Mouse (Mus musculus): ENCODE data around the gene Acsl3.

Gene Acsl3

DNA sequence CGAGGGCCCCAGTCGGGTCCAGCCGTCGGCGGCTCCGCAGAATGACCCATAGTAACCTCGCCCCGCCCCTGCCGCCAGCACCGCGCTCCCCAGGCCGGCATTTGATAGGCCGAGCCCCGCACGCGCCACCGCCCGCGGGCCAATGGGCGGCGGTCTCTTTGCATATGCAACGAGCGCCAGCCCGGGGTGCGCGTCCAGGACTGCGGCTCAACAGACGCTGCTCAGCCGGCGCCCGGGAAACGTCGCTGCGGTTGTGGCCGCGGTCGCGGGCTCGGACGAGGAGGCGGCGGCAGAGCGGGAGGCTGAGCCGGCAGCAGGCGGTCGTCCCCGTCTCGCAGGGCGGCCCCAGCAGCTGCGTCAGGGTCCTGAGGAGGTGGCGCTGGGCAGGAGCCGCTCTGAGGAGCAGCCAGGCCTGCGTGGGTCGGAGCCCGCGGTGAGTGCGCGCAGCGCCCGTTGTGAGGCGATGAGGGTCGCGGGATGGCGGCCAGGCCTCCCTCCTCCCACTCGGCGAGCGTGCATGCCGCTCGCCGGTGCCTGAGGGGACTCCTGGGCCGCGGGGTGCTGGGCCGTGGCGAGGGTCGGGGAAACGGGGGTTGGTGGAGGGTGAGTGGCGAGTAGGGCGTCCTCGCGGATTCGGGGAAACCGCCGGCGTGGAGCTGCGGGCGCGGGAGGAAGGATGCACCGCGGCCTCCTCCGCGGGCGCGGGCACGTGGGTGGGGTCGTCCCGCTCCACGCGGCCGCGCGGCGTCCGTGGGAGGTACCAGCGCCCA, at the start of gene Acsl3, which contains the start of gene Utp14b:
Acsl3 (plus strand) TSS at position 155 of the 770 bp plus-strand sequence.
Utp14b (plus strand) TSS at position 368 of the 770 bp plus-strand sequence.
- DNase-seq (ENCODE audit: low spot score): peak; percentile 98

DNA sequence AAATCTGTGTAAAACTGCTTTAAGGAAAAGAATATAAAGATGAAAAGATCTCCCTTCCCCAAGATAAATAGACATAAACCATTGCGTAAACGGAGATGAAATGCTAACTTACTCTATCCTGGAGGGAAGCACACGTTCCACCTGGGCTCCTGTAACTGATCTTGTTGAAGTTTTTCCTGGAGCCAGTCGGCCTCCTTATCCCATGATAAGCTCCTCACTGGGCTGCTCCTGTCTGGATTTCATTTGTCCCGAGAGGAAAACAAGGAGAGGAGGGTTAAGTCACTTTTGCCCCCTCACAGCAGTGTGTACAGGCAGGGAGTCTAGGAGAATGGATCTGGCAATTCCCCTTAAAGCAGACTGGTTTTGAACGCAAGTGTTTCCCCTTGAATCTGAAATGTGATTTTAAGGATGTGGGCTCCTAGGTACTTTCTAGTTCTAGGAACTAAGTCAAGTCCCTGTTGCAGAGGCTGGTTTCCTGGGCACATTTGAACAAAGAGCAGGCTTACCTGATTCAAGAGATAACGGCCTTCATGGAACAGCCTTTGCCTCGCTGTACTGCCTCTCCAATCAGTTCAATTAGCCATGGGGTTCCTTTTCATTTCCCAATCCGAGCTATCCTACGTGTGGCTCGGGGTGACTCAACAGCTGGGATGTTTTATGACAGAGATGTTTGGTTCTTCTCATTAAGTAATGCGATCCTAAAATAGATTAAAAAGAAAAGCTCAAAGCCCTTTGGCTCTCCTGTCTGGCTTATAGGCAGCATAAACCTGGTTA, 48.3 kb upstream of the Acsl3 start:
- DNase-seq (ENCODE audit: low spot score): no peak

DNA sequence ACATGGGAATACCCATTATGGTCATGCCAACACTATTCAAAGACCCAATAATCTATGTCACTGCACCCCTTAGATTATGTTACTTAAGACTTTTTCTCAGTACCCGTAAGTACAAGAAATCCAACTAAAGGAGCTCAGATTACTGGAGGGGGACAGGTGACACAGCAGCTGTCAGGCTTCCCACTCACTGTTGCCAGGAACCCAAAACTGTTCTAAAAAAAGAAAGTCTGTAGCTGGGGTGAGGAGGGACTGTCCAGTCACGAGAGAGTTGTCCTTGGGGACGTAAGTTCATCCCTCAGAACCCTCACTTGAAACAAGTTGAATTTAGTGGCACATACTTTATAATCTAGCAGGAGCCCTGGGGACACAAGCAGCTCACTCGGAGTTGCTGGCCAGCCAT, 46.6 kb upstream of the Acsl3 start:
- no peak for DNase-seq (ENCODE audit: low spot score)

DNA sequence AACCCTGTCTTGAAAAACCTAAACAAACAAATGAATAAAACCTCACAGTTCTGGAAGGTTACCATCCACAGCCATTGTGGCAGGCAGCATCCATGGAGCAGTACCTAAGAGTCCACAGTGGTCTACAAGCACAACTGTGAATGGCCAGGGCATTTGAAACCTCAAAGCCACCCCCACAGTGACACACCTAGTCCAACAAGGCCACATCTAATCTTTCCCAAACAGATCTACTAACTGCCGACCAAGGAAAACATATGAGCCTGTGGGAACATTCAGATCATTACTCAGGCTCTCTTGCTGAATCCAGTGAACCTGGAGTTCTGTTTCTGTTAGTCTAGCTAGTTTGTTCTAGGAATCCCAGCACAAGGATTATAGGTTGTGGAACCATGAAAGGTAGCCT, 44.7 kb upstream of the Acsl3 start:
- DNase-seq (ENCODE audit: low spot score): no peak

DNA sequence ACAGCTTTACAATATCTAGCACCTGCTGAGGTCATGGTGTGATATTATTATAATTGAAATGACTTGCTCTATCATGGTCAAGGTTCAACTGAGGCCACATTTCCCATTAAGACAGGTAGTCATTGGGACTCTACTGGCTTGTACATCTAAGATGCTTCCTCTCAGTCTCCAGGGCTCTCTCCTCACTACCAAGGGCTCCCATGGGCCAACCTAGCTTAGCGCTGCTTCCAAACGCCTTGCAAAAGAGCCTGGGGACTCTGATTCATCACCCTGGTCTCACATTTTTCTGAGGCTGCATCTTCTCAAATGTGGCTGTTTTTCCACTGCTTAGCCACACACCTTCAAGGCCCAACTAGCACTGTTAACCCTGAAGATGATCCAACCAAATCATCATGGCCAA, 33.3 kb upstream of the Acsl3 start:
- no peak for DNase-seq (ENCODE audit: low spot score)

DNA sequence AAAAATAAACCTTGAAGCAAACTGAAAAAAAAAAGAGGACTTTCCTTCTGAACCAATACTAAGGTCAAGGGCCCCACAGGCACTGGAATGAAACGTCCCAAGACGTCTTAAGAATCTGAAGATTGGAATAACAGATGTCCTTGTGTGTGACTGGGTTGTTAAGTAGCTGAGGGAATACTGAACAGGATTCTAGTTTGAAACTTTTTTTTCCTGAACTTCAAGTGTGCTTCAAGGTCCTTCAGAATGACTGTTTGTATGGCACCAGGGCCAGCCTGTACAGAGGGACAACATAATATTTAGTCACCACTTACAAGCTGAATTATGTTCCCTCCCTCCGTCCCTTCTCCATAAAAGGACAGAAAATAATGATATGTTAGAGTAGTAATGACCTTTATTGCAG, 23.1 kb upstream of the Acsl3 start:
- DNase-seq (ENCODE audit: low spot score): no peak

DNA sequence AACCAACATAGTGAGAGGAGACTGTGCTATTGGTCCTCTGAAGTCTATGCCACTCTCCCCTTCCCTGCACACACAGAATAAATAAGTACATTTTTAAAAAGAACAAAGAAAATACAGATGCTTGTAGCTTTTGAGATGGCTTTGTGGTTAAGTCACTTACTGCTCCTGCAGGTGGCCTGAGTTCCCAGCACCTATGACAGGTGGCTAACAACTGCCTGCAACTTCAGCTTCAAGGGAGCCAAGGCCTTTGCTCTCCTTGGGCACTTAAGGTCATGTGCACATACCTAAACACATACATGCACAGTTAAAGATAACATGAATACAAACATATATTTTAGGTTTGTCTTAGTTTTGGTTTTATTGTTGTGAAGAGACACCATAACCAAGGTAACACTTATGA, 16.8 kb upstream of the Acsl3 start:
- no peak for DNase-seq (ENCODE audit: low spot score)

DNA sequence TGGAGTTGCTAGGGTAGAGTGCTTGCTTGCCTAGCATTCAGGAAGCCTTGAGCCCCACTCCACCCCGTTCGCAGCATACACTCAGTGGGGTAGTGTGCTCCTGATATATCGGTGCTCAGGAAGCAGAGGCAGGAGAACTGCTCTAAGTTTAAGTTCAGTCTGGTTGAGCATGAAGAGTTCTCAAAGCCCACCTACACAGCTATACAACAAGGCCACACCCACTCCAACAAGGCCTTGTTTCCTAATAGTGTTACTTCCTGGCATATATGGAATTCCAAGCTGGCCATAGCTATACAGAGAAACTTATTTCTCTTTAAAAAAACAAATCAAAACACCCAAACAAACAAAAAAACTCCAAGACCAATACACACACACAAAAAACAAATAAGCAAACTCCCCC, 15.8 kb upstream of the Acsl3 start:
- DNase-seq (ENCODE audit: low spot score): no peak

DNA sequence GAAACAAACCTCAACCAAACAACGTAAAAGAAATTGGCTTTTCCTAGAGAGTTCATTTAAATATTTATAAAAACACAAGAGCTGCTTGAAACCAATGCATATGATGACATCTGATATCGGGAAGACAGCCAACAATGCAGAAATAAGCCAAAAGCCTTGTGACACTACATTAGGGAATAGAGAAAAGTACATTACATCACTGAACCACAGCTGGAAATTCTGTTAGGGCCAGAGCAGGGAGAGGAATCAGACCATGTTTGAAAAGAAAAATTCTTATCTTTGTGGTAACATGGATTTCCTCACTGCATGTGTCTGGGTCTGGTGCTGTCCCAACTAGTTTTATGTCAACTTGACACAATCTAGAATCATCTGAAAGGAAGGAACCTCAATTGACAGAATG, 15.4 kb upstream of the Acsl3 start:
- no peak for DNase-seq (ENCODE audit: low spot score)

DNA sequence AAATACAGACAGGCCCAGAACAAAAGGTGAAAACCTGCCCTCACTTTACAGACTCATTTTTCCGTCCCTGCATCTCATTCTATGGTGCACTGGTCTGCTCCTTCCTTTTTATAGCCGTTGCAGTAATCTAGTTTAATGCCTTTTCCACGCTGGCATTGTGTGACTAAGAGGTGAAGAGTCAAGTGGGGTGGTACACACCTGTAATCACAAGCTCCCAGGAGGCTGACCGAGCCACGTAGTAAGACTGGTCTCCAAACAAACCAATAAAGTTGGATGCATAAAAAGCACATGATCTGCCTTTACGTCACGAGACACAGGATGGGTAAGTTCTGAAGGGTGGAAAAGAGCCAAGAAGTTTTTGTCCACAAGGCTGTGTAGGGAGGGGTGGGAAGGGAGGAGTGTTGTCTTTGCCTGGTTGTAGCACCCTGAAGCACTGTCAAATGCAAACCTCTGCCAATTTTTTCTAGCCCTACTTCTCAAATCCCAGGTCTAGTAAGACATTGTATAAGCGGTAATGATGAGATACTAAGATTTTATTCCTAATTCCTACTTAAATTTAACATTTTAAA, 10.2 kb upstream of the Acsl3 start:
- DNase-seq (ENCODE audit: low spot score): peak; percentile 48

DNA sequence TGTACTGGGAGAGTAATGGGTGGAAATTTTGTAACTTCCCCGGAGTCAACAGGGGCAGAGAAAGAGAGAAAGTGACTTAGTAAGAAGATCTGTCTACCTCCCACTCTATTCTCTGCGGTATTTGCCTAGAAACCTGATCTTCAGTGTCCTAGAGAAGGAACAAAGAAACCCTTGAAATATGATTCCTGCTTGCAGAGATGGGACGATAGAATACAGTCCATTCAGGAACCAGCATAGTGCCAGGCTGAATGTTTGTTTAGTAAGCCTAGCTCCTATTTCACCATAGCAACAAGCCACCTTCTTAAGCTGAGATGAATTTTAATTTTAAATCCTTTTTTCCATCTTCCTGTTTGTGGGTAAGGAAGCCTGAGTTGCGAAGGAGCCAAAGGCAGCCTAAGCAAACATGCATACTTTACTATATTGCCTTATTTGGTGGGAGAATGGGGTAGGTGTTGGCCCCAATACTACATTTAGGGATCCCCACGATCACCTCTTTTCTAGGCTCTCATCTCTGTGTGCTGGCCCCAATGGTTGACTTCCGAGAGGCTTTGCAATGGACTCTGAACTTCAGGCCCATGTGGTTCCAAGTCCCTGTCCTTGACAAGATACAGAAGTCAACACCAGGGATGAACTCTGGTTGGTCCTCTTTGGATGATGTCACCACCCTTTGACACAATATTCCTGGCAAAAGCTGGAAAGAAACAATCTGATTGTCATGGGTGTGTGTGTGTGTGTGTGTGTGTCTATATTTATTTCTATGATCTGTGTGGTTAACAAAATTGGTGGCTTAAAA, 8.2 kb upstream of the Acsl3 start:
- DNase-seq (ENCODE audit: low spot score): no peak

DNA sequence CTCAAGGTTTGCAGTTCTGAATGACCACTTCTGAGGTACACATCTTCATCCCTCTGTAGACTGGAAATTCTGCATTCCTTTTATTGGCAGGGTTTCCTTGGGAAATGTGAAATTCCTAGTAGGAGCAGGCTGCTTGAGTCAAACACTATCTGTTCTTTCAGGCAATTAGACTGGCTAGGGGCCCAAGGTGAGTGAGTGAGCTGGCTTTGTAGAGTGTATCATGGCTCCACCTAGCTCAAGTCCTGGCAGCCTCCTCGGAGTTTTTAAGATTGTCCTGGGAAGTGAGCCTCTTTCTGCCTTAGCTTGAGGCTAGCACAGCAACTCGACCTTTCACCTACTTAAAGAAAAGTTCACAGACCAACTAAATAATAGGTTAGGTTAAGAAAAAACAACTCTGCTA, 1.2 kb upstream of the Acsl3 start:
- DNase-seq (ENCODE audit: low spot score): peak; percentile 57

DNA sequence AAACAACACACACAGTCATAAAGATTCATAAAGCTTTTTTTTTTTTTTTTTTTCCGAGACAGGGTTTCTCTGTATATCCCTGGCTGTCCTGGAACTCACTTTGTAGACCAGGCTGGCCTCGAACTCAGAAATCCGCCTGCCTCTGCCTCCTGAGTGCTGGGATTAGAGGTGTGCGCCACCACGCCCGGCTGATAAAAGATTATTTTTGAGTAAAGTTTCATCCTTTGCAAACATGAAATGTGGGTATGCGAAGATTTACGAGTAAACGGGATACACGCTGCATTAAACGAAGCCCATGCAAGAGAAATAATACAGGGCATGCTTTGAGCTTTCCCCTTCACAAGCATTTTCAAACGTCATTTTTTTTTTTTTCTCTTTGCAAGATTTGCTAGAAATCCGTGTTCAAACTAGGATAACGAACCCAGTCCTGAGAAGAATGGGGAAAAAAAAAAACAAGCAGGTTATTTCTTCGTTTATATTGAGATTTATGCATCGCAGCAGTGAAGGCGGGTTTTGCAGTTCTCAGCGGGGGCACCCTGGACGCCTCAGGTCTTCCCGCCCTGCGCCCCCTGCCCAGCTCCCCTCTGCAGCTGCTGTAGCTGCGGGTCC, 500 bp upstream of the Acsl3 start:
- no peak for DNase-seq (ENCODE audit: low spot score)

DNA sequence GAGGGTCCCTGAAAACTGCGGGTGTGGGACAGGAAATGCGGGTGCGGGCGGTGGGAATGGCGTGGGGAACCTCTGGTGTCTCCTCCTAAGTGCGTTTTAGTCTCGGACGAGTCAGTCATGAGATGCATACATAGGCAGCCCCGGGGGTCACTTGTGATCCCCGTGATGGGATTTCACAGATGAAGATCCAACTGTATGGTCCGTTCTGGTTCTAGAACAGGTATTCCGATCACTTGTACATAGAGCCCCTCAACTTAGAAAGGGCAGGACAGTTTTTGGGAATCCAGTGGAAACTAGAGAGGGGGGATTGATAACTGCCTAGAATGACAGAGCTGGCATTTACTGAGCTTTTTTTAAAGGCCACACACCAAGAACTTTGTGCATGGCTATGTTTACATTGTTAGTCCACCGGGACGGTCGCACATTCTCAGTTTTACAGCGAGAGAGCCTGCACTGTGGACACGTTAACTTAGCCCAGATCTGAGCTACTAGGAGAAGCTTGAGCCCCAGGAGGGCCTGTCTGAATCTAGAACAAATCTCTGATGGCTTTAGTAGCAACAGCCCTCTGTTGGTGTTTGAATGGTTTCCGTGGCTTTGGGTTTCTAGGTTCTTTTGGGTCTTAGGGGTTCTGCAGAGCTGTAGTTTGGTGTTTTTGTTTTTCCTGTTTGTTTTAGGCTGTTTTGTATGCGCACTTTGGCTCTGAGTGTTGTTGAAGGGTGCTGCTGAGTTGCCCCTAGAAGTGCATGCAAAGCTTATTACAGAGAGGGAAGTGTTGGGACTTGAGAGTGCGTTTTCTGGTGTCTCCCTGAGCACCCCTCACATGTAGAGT, 1.0 kb downstream of the Acsl3 start:
- DNase-seq (ENCODE audit: low spot score): no peak

DNA sequence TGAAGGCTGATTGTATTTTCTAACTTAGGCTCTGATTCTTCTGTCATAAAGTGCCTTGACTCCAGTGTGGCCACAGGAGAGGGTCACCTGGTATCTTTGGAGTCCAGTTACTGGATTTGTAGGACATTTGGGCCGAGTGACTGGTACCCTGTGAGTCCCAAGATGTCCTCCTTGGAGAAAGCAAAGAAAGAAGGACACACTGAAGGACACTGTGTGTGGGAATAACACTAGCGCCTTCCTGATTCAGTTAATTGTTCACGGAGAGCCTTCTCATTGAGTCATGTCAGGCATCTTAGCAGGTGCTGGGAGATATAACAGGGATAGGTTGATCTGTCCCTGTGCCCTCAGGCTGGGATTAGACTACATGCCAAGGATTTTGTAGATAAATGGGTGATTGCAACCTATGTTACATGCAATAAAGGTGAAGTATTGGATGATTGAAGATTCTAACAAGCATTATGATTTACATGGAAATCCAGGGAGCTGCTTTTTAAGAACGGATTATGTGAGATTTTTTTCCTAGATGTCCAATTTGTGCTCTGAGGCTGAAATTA, 1.7 kb downstream of the Acsl3 start:
- DNase-seq (ENCODE audit: low spot score): no peak

DNA sequence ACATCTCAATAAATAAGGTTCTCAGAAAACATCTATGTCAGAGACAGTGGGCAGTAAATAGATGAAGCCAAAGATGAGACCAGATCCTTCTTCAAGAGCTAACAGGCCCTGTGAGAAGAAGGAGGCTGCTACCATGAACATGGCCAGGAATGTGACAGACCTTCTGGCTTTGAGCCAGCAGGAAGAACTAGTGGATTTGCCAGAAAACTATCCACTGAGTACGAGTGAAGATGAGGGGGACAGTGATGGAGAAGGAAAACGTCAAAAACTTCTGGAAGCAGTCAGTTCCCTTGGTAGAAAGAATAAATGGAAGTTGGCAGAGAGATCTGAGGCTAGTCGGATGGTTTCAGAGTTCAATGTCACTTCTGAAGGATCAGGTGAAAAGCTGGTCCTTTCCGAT, 6.7 kb downstream of the Acsl3 start:
- DNase-seq (ENCODE audit: low spot score): no peak

DNA sequence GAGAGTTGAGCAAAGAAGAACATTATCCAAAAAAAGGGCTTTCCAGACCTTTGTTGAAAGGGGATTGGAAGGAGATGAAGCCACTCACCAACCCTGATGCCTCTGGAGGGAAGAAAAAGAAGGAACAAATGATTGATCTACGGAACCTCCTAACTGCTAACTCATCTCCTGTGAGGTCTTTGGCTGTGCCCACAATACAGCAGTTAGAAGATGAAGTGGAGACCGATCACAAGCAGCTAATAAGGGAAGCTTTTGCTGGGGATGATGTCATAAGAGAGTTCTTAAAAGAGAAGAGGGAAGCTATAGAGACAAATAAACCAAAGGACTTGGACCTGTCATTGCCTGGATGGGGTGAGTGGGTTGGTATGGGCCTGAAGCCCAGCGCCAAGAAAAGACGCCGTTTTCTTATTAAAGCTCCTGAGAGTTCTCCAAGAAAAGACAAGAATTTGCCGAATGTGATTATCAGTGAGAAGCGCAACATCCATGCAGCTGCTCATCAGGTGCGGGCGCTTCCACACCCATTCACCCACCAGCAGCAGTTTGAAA, 8.4 kb downstream of the Acsl3 start:
- DNase-seq (ENCODE audit: low spot score): no peak

DNA sequence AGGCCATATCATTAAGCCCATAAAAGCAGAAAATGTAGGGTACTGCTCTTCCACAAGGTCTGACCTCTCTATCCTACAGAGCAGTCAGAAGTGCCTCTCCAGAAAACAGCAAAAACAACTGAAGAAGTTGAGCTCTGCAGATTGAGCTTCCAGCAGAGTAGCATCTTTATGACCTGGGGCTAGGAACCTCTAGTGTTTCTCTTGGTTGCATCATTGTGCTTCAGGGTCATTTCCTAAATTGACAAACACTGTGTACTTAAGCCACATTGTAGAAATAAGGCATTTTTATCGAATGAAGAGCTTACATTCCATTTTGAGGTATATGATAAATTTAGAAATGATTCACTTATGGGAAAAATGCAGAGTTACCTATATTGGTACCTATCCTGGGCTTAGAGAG, 9.0 kb downstream of the Acsl3 start:
- no peak for DNase-seq (ENCODE audit: low spot score)

DNA sequence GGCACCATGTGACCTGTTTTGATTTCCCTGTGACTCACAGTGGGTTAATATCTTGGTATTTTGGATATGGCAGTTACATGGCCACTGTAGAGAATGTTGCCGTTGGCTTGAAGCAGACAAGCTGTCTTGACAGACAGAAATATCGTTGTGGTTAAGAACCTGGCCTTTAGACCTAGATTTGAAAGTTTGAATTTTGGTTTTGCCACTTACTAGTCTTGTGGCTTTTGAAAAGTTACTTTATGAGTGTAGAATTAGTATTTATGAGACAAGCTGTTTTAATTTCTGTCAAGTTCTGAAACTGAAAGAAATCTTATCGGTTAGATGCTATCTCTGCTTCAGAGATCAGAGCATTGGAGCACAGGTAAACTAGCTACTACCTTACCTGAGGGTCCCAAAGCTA, 24.7 kb downstream of the Acsl3 start:
- no peak for DNase-seq (ENCODE audit: low spot score)

DNA sequence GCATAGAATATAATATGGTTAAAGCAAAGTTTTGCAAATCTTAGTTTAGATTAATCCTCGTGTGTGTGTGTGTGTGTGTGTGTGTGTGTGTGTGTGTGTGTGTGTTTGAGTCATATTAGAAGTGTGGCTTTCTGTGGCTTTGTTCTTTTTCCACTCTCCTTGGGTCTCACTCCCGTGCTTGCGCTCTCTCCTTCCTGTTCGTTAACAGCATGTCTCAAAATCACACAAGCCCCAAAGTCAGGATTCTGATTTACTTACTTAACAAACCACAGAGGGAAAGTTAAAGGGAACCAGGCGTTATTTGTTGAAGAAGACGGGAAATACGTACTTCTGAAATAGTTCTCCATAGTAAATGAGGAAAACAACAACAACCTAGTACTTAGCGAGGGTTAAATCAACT, 26.5 kb downstream of the Acsl3 start:
- DNase-seq (ENCODE audit: low spot score): no peak
